In genomic region chr10:21743396-21743795, GRCm38 (mm10) we compare ENCODE assay signal across 20 mouse cellular contexts.
DNase-seq lines count a peak whose midpoint lies in the region; ATAC-seq lines count a peak whose summit lies in the region.
"Had no signal": no experiment of that assay in that cellular context is flagged by ENCODE, and none has a peak within 500 bp of the region (broad histone marks: within the 10 kb centered on the region; RNA-seq: fewer than 3 reads in every experiment).

No protein-coding gene starts in this region.

- no peak overlapping the region for H3K4me3 ChIP-seq in forebrain, embryonic 13.5 days
- no peak overlapping the region for H3K4me3 ChIP-seq in intestine, embryonic 16.5 days (ENCODE audit: low read length)
- H3K4me3 ChIP-seq in midbrain, embryonic 16.5 days (ENCODE audit: low read depth, low read length), result no peak overlapping the region
- H3K4me3 ChIP-seq: embryonic facial prominence, embryonic 12.5 days; heart, embryonic 10.5 days; midbrain, embryonic 13.5 days; myocyte had no signal

- WGBS in forebrain, embryonic 13.5 days, result 89% methylated on average over 4 of the region's 4 CpGs
- 87% methylated on average over 4 of the region's 4 CpGs for WGBS in intestine, embryonic 16.5 days
- 86% methylated on average over 4 of the region's 4 CpGs for WGBS in midbrain, embryonic 16.5 days

- H3K4me2 ChIP-seq in forebrain, embryonic 13.5 days, result no peak overlapping the region
- no peak overlapping the region for H3K4me2 ChIP-seq in intestine, embryonic 16.5 days (ENCODE audit: low read depth, low read length)
- no peak overlapping the region for H3K4me2 ChIP-seq in midbrain, embryonic 16.5 days (ENCODE audit: low read length)
- H3K4me2 ChIP-seq: embryonic facial prominence, embryonic 12.5 days; midbrain, embryonic 13.5 days had no signal

- H3K4me1 ChIP-seq in forebrain, embryonic 13.5 days, result peaks cover 10% of the 10 kb centered on the region
- no peaks in the 10 kb centered on the region for H3K4me1 ChIP-seq in intestine, embryonic 16.5 days (ENCODE audit: control insufficient read depth, insufficient read depth, low read length)
- no peaks in the 10 kb centered on the region; the same call in 1 of the 2 replicates for H3K4me1 ChIP-seq in midbrain, embryonic 16.5 days (ENCODE audit: control insufficient read depth, insufficient read depth, low read length)

- DNase-seq in adrenal gland, adult 2 months, result peak; percentile 12
- DNase-seq in adrenal gland, adult 8-10 months, result no peak
- peak; percentile 68 for DNase-seq in adipocyte (ENCODE audit: low spot score)
- DNase-seq in gastrocnemius, postnatal 36 days, result peak; percentile 40 to 71
- peak; percentile 35 for DNase-seq in lung, postnatal 14 days
- DNase-seq: cerebellum, adult 9-10 months; heart, postnatal 10 days; kidney, adult 2 months; kidney, postnatal 10 days; liver; right cerebral cortex, postnatal 25 days had no signal

- intact Hi-C loops in gastrocnemius, postnatal 36 days (cut with DNase I), result loop anchor here (1.0 to 10.0 kb wide), 3 partner anchors 104 to 279 kb away; no protein-coding TSS in a partner anchor

- no peak for ATAC-seq in forebrain, embryonic 13.5 days
- no peak for ATAC-seq in intestine, embryonic 16.5 days
- no peak for ATAC-seq in midbrain, embryonic 16.5 days
- ATAC-seq: forebrain, embryonic 16.5 days; midbrain, embryonic 13.5 days had no signal

- H3K36me3 ChIP-seq in forebrain, embryonic 13.5 days (ENCODE audit: poor library complexity, severe bottlenecking), result no peaks in the 10 kb centered on the region
- no peaks in the 10 kb centered on the region for H3K36me3 ChIP-seq in intestine, embryonic 16.5 days (ENCODE audit: control insufficient read depth, insufficient read depth, low read length)
- no peaks in the 10 kb centered on the region for H3K36me3 ChIP-seq in midbrain, embryonic 16.5 days (ENCODE audit: control insufficient read depth, insufficient read depth, low read length)
- H3K36me3 ChIP-seq: embryonic facial prominence, embryonic 12.5 days; heart, embryonic 10.5 days; midbrain, embryonic 13.5 days had no signal

- no peak overlapping the region for H3K9ac ChIP-seq in forebrain, embryonic 13.5 days
- H3K9ac ChIP-seq in intestine, embryonic 16.5 days (ENCODE audit: low read depth, low read length), result no peak overlapping the region
- no peak overlapping the region for H3K9ac ChIP-seq in midbrain, embryonic 16.5 days (ENCODE audit: low read depth, low read length)
- H3K9ac ChIP-seq: embryonic facial prominence, embryonic 12.5 days; midbrain, embryonic 13.5 days had no signal

- H3K27me3 ChIP-seq in forebrain, embryonic 13.5 days, result no peaks in the 10 kb centered on the region
- no peaks in the 10 kb centered on the region for H3K27me3 ChIP-seq in intestine, embryonic 16.5 days (replicated peaks; ENCODE audit: control insufficient read depth, insufficient read depth, low read length)
- H3K27me3 ChIP-seq in midbrain, embryonic 16.5 days (ENCODE audit: control insufficient read depth, insufficient read depth, low read depth, low read length), result no peaks in the 10 kb centered on the region
- H3K27me3 ChIP-seq: embryonic facial prominence, embryonic 12.5 days; midbrain, embryonic 13.5 days had no signal

- no peak overlapping the region for H3K27ac ChIP-seq in forebrain, embryonic 13.5 days
- no peak overlapping the region for H3K27ac ChIP-seq in intestine, embryonic 16.5 days (ENCODE audit: low read length)
- no peak overlapping the region for H3K27ac ChIP-seq in midbrain, embryonic 16.5 days (ENCODE audit: low read length)
- H3K27ac ChIP-seq: embryonic facial prominence, embryonic 12.5 days; heart, embryonic 10.5 days; midbrain, embryonic 13.5 days; stomach, postnatal 0 days had no signal

- H3K9me3 ChIP-seq in forebrain, embryonic 13.5 days (replicated peaks), result no peaks in the 10 kb centered on the region
- H3K9me3 ChIP-seq in intestine, embryonic 16.5 days (ENCODE audit: control insufficient read depth, low read length), result no peaks in the 10 kb centered on the region
- H3K9me3 ChIP-seq in midbrain, embryonic 16.5 days (replicated peaks; ENCODE audit: control insufficient read depth, low read length, poor library complexity, severe bottlenecking), result no peaks in the 10 kb centered on the region
- H3K9me3 ChIP-seq: embryonic facial prominence, embryonic 12.5 days; heart, embryonic 10.5 days; midbrain, embryonic 13.5 days had no signal
